Mouse (Mus musculus) stomach, embryonic 15.5 days (tissue): ENCODE data around the gene Cdk5. TPM values are rescaled to one million over a fixed set of nuclear protein-coding genes. Genes with fewer than 3 reads are reported as not detected.

Source experiments
- ATAC-seq: fragments of 200-750 bp; cut with Nextera tagmentation; 2 replicates; pipeline ENCODE4 v1.8.0; 2017; ENCODE audit warnings: low read depth, moderate number of reproducible peaks, moderate TSS enrichment; ENCODE audit not compliant: insufficient read depth, low FRiP score
- H3K27ac ChIP-seq: fragments of 300-500 bp; sonication (generic); 2 replicates; pipeline ENCODE4 v1.5.1; 2015; ENCODE audit warnings: mild to moderate bottlenecking, inconsistent platforms
- H3K27me3 ChIP-seq: fragments of 300-500 bp; sonication (generic); replicated peaks from 2 replicates; pipeline ENCODE4 v1.6.1; 2015; ENCODE audit warnings: inconsistent platforms
- H3K36me3 ChIP-seq: fragments of 300-500 bp; sonication (generic); 2 replicates; pipeline ENCODE4 v1.6.1; 2015; ENCODE audit warnings: inconsistent platforms
- H3K4me1 ChIP-seq: fragments of 300-500 bp; sonication (generic); 2 replicates; pipeline ENCODE4 v1.6.1; 2015; ENCODE audit warnings: inconsistent platforms
- H3K4me2 ChIP-seq: fragments of 300-500 bp; sonication (generic); 2 replicates; pipeline ENCODE4 v1.6.1; 2015; ENCODE audit warnings: mild to moderate bottlenecking, inconsistent platforms
- H3K4me3 ChIP-seq: fragments of 300-500 bp; sonication (generic); replicated peaks from 2 replicates; pipeline ENCODE4 v1.5.1; 2015; ENCODE audit warnings: inconsistent platforms
- H3K9ac ChIP-seq: fragments of 300-500 bp; sonication (generic); 2 replicates; pipeline ENCODE4 v1.6.1; 2015; ENCODE audit warnings: inconsistent platforms
- H3K9me3 ChIP-seq: fragments of 300-500 bp; sonication (generic); 2 replicates; pipeline ENCODE4 v1.6.1; 2016; ENCODE audit warnings: inconsistent platforms
- WGBS: fragments of 180-500 bp; shearing (Covaris S2); methylation state at CpG from one replicate; pipeline ENCODE4 v1.1.7; 2015; 5-methylcytosine and 5-hydroxymethylcytosine counted together
- polyA plus RNA-seq: library from polyadenylated mRNA; unstranded; fragments of >200 nt; fragmentation: Nextera tagmentation; extraction: Ambion mirVana; gene quantifications from 2 replicates; pipeline ENCODE4 v1.2.1, GENCODE M21; 2015

Cdk5 gene
- polyA plus RNA-seq, 1 experiment from 2014 or later: 37.3 TPM

- Histone ChIP-seq H3K4me2 (peak overlapping the region; percentile 93), H3K36me3 (peaks cover 27% of the 10 kb centered on the region), H3K4me1 (peaks cover 48% of the 10 kb centered on the region), H3K9ac (no peak overlapping the region), H3K27me3 (no peaks in the 10 kb centered on the region), H3K4me3 (peak overlapping the region; percentile 65), H3K9me3 (no peaks in the 10 kb centered on the region), H3K27ac (peak overlapping the region; percentile 74)
- whole genome bisulfite sequencing: 26% methylated on average over 12 of the region's 12 CpGs
- no peak for ATAC-seq
Measured at GRCm38 (mm10) chr5:24427285-24427633, 3.9 kb upstream of the Cdk5 start.

- Histone ChIP-seq H3K9ac (no peak overlapping the region), H3K4me1 (peaks cover 50% of the 10 kb centered on the region), H3K27ac (peak overlapping the region; percentile 74), H3K9me3 (no peaks in the 10 kb centered on the region), H3K27me3 (no peaks in the 10 kb centered on the region), H3K4me2 (peak overlapping the region; percentile 93), H3K4me3 (peak overlapping the region; percentile 65), H3K36me3 (peaks cover 22% of the 10 kb centered on the region)
- WGBS: 17% methylated on average over 9 of the region's 9 CpGs
- ATAC-seq: no peak
Measured at GRCm38 (mm10) chr5:24426556-24427284, 3.4 kb upstream of the Cdk5 start.

- Histone ChIP-seq H3K4me3 (peak overlapping the region; percentile 65), H3K27ac (peak overlapping the region; percentile 97), H3K4me1 (peaks cover 50% of the 10 kb centered on the region), H3K9me3 (no peaks in the 10 kb centered on the region), H3K4me2 (peak overlapping the region; percentile 93), H3K9ac (peak overlapping the region; percentile 53; the same call in 1 of the 2 replicates), H3K36me3 (peaks cover 20% of the 10 kb centered on the region), H3K27me3 (no peaks in the 10 kb centered on the region)
- 1% methylated on average over 10 of the region's 10 CpGs for WGBS
- no peak for ATAC-seq
Measured at GRCm38 (mm10) chr5:24426037-24426432, 2.7 kb upstream of the Cdk5 start.

GRCm38 (mm10) chr5:24425421-24426036 lies 2.2 kb upstream of the Cdk5 start:
- Histone ChIP-seq H3K4me3 (peak overlapping the region; percentile 65), H3K4me1 (peaks cover 50% of the 10 kb centered on the region), H3K36me3 (peaks cover 15% of the 10 kb centered on the region; the same call in 1 of the 2 replicates), H3K4me2 (peak overlapping the region; percentile 93), H3K9me3 (no peaks in the 10 kb centered on the region), H3K27ac (peak overlapping the region; percentile 97), H3K9ac (peak overlapping the region; percentile 53), H3K27me3 (no peaks in the 10 kb centered on the region)
- ATAC-seq: no peak
- WGBS: under 1% methylated on average over 29 of the region's 30 CpGs

- peaks cover 50% of the 10 kb centered on the region for H3K4me1 ChIP-seq
- peak; percentile 15; the same call in 1 of the 2 replicates for ATAC-seq
- H3K9me3 ChIP-seq: no peaks in the 10 kb centered on the region
- no peaks in the 10 kb centered on the region for H3K27me3 ChIP-seq
- H3K9ac ChIP-seq: peak overlapping the region; percentile 53; the same call in 1 of the 2 replicates
- H3K27ac ChIP-seq: peak overlapping the region; percentile 97
- 2% methylated on average over 55 of the region's 60 CpGs for WGBS
- H3K4me3 ChIP-seq: peak overlapping the region; percentile 65
- peaks cover 12% of the 10 kb centered on the region; the same call in 1 of the 2 replicates for H3K36me3 ChIP-seq
- H3K4me2 ChIP-seq: peak overlapping the region; percentile 93
Measured at GRCm38 (mm10) chr5:24424861-24425411, 1.6 kb upstream of the Cdk5 start.

- H3K4me1 ChIP-seq: peaks cover 47% of the 10 kb centered on the region
Measured at GRCm38 (mm10) chr5:24424004-24424781, 863 bp upstream of the Cdk5 start.

GRCm38 (mm10) chr5:24420381-24420780 lies 2.9 kb downstream of the Cdk5 start:
- ATAC-seq: no peak
- 83% methylated on average over 9 of the region's 9 CpGs for WGBS
- Histone ChIP-seq H3K4me2 (no peak overlapping the region), H3K9ac (no peak overlapping the region), H3K9me3 (no peaks in the 10 kb centered on the region), H3K4me3 (no peak overlapping the region), H3K27me3 (no peaks in the 10 kb centered on the region), H3K27ac (no peak overlapping the region), H3K36me3 (peaks cover 13% of the 10 kb centered on the region), H3K4me1 (peaks cover 17% of the 10 kb centered on the region)

More at GRCm38 (mm10) chr5:24424004-24424781, 863 bp upstream of the Cdk5 start:
- no peaks in the 10 kb centered on the region for H3K27me3 ChIP-seq
- no peaks in the 10 kb centered on the region for H3K9me3 ChIP-seq
- peak overlapping the region; percentile 93 for H3K4me2 ChIP-seq
- H3K4me3 ChIP-seq: peak overlapping the region; percentile 65
- ATAC-seq: no peak
- peaks cover 12% of the 10 kb centered on the region for H3K36me3 ChIP-seq
- H3K27ac ChIP-seq: peak overlapping the region; percentile 97
- H3K9ac ChIP-seq: peak overlapping the region; percentile 47
- WGBS: 8% methylated on average over 21 of the region's 21 CpGs

GRCm38 (mm10) chr5:24417587-24417986 lies 5.7 kb downstream of the Cdk5 start:
- Histone ChIP-seq H3K9me3 (no peaks in the 10 kb centered on the region), H3K27ac (no peak overlapping the region), H3K36me3 (peaks cover 13% of the 10 kb centered on the region), H3K4me1 (peaks cover 12% of the 10 kb centered on the region), H3K27me3 (no peaks in the 10 kb centered on the region), H3K4me2 (no peak overlapping the region), H3K4me3 (no peak overlapping the region), H3K9ac (no peak overlapping the region)
- 90% methylated on average over 10 of the region's 10 CpGs for WGBS
- ATAC-seq: no peak

GRCm38 (mm10) chr5:24416222-24416736 lies 7.1 kb downstream of the Cdk5 start:
- H3K4me2 ChIP-seq: peak overlapping the region; percentile 33; the same call in 1 of the 2 replicates
- ATAC-seq: peak; percentile 32
- H3K4me1 ChIP-seq: peaks cover 8% of the 10 kb centered on the region
- H3K36me3 ChIP-seq: peaks cover 12% of the 10 kb centered on the region
- no peak overlapping the region for H3K4me3 ChIP-seq
- WGBS: 3% methylated on average over 21 of the region's 21 CpGs
- no peaks in the 10 kb centered on the region for H3K27me3 ChIP-seq
- no peaks in the 10 kb centered on the region for H3K9me3 ChIP-seq
- H3K9ac ChIP-seq: no peak overlapping the region
- no peak overlapping the region for H3K27ac ChIP-seq

- H3K9me3 ChIP-seq: no peaks in the 10 kb centered on the region
- WGBS: 83% methylated on average over 13 of the region's 13 CpGs
- H3K4me3 ChIP-seq: no peak overlapping the region
- no peak for ATAC-seq
- H3K4me2 ChIP-seq: no peak overlapping the region
- H3K36me3 ChIP-seq: no peaks in the 10 kb centered on the region; the same call in 1 of the 2 replicates
- H3K9ac ChIP-seq: no peak overlapping the region
- H3K4me1 ChIP-seq: peaks cover 8% of the 10 kb centered on the region
- no peaks in the 10 kb centered on the region for H3K27me3 ChIP-seq
- H3K27ac ChIP-seq: no peak overlapping the region
Measured at GRCm38 (mm10) chr5:24413938-24414337, 9.4 kb downstream of the Cdk5 start.

- no peak within 1 kb of the TSS for H3K4me3 ChIP-seq
- H3K9ac ChIP-seq: no peak within 1 kb of the TSS
- peaks cover 8% of the 10 kb centered on the region for H3K4me1 ChIP-seq
- H3K27me3 ChIP-seq: no peaks in the 10 kb centered on the region
- H3K36me3 ChIP-seq: no peaks in the 10 kb centered on the region; the same call in 1 of the 2 replicates
- H3K9me3 ChIP-seq: no peaks in the 10 kb centered on the region
- H3K4me2 ChIP-seq: no peak within 1 kb of the TSS
- ATAC-seq: no peak
- no peak within 1 kb of the TSS for H3K27ac ChIP-seq
- WGBS: 36% methylated on average over 11 of the region's 11 CpGs
Measured at GRCm38 (mm10) chr5:24413042-24413693, 10.2 kb downstream of the Cdk5 start, which contains the start of gene Asic3. TSS of gene Asic3 (plus strand) at chr5:24413392.
